Mouse (Mus musculus) heart, adult 8-10 months (tissue): Measurements from ENCODE around the gene Fam102a. TPM values are rescaled to one million over a fixed set of nuclear protein-coding genes. Genes with fewer than 3 reads are reported as not detected.
A peak's percentile ranks its signal among the peaks of the same experiment; 100 is the strongest.

Source experiments
- DNase-seq: peaks from one replicate; pipeline ENCODE4 v3.0.0; 2022; ENCODE audit warnings: low spot score
- total RNA-seq, 4 experiments: library from RNA; stranded (reverse); gene quantifications; 2 replicates each; pipeline ENCODE4 v1.2.4; 2022

Fam102a gene
- total RNA-seq, 4 experiments from 2014 or later: 6.8 to 10.9 (median 8.6) TPM

GRCm38 (mm10) chr2:32578146-32579046 is 43.3 kb downstream of the Fam102a start:
- no peak for DNase-seq

GRCm38 (mm10) chr2:32581450-32582095 is 46.4 kb downstream of the Fam102a start:
- DNase-seq: no peak

- DNase-seq: peak; percentile 87
Measured at GRCm38 (mm10) chr2:32582830-32583799, 48.0 kb downstream of the Fam102a start.

GRCm38 (mm10) chr2:32585149-32585714 is 50.1 kb downstream of the Fam102a start:
- DNase-seq: no peak

GRCm38 (mm10) chr2:32586871-32587351 is 51.8 kb downstream of the Fam102a start, which contains the start of gene St6galnac4:
St6galnac4 (plus strand) TSS chr2:32587095.
- DNase-seq: peak; percentile 87

- DNase-seq: peak; percentile 72
Measured at GRCm38 (mm10) chr2:32587731-32588321, 52.7 kb downstream of the Fam102a start.

- DNase-seq: peak; percentile 35
Measured at GRCm38 (mm10) chr2:32589213-32589795, 54.2 kb downstream of the Fam102a start.

- DNase-seq: peak; percentile 32
Measured at GRCm38 (mm10) chr2:32590224-32590623, 55.1 kb downstream of the Fam102a start.

- DNase-seq: no peak
Measured at GRCm38 (mm10) chr2:32591249-32591648, 56.1 kb downstream of the Fam102a start.

- DNase-seq: no peak
Measured at GRCm38 (mm10) chr2:32596725-32597124, 61.6 kb downstream of the Fam102a start.

- DNase-seq: no peak
Measured at GRCm38 (mm10) chr2:32597248-32597647, 62.1 kb downstream of the Fam102a start.

GRCm38 (mm10) chr2:32597699-32598098 is 62.6 kb downstream of the Fam102a start:
- DNase-seq: no peak

GRCm38 (mm10) chr2:32598506-32598905 is 63.4 kb downstream of the Fam102a start:
- DNase-seq: no peak

- DNase-seq: no peak
Measured at GRCm38 (mm10) chr2:32599409-32599808, 64.3 kb downstream of the Fam102a start, which contains the start of gene St6galnac6. St6galnac6 (plus strand) TSS chr2:32599709.

- no peak for DNase-seq
Measured at GRCm38 (mm10) chr2:32601417-32602065, 66.4 kb downstream of the Fam102a start.

GRCm38 (mm10) chr2:32602600-32603054 is 67.5 kb downstream of the Fam102a start:
- DNase-seq: peak; percentile 92

GRCm38 (mm10) chr2:32604631-32605030 is 69.5 kb downstream of the Fam102a start:
- DNase-seq: no peak

GRCm38 (mm10) chr2:32606161-32607142 is 71.3 kb downstream of the Fam102a start:
- peak; percentile 83 for DNase-seq
